Mouse (Mus musculus) erythroblast, embryonic 14.5 days (primary cell): ENCODE measurements around the gene Lnpep. TPM values are rescaled to one million over a fixed set of nuclear protein-coding genes. Genes with fewer than 3 reads are reported as not detected.

Experiments used
- H3K27me3 ChIP-seq: 2 replicates; pipeline ENCODE4 v1.6.1; 2012; ENCODE audit warnings: inconsistent platforms; ENCODE audit not compliant: control insufficient read depth
- H3K36me3 ChIP-seq: 2 replicates; pipeline ENCODE4 v1.6.1; 2012; ENCODE audit warnings: mild to moderate bottlenecking, inconsistent platforms; ENCODE audit not compliant: control insufficient read depth
- H3K4me1 ChIP-seq: 2 replicates; pipeline ENCODE4 v1.6.1; 2012; ENCODE audit warnings: inconsistent platforms; ENCODE audit not compliant: control insufficient read depth
- H3K4me3 ChIP-seq: replicated peaks from 2 replicates; pipeline ENCODE3; 2012; ENCODE audit warnings: moderate library complexity, mild to moderate bottlenecking, inconsistent platforms
- H3K9me3 ChIP-seq: 2 replicates; pipeline ENCODE4 v1.6.1; 2012; ENCODE audit warnings: low read length, inconsistent platforms, mixed read lengths; ENCODE audit not compliant: control insufficient read depth
- GATA1 ChIP-seq: IDR thresholded peaks from 2 replicates; pipeline ENCODE4 v1.6.1; 2012; ENCODE audit warnings: low read length, inconsistent platforms, mixed read lengths
- TAL1 ChIP-seq: IDR thresholded peaks from 3 replicates; pipeline ENCODE4 v1.6.1; 2012; ENCODE audit warnings: low read length, inconsistent platforms, mixed read lengths
- polyA plus RNA-seq: library from polyadenylated mRNA; stranded (reverse); fragments of >175 nt; gene quantifications from 2 replicates; pipeline ENCODE4 v1.2.3, GENCODE M21; 2012

Lnpep gene
- polyA plus RNA-seq, 1 experiment: 0.07 TPM

- TF ChIP-seq GATA1 (no peak), TAL1 (no peak)
- H3K4me1 ChIP-seq: peaks cover 42% of the 10 kb centered on the region
- H3K4me3 ChIP-seq: no peak overlapping the region
- no peaks in the 10 kb centered on the region for H3K36me3 ChIP-seq
- H3K27me3 ChIP-seq: no peaks in the 10 kb centered on the region
- no peaks in the 10 kb centered on the region for H3K9me3 ChIP-seq
Measured at GRCm38 (mm10) chr17:17627558-17627957, 2.7 kb upstream of the Lnpep start.

DNA sequence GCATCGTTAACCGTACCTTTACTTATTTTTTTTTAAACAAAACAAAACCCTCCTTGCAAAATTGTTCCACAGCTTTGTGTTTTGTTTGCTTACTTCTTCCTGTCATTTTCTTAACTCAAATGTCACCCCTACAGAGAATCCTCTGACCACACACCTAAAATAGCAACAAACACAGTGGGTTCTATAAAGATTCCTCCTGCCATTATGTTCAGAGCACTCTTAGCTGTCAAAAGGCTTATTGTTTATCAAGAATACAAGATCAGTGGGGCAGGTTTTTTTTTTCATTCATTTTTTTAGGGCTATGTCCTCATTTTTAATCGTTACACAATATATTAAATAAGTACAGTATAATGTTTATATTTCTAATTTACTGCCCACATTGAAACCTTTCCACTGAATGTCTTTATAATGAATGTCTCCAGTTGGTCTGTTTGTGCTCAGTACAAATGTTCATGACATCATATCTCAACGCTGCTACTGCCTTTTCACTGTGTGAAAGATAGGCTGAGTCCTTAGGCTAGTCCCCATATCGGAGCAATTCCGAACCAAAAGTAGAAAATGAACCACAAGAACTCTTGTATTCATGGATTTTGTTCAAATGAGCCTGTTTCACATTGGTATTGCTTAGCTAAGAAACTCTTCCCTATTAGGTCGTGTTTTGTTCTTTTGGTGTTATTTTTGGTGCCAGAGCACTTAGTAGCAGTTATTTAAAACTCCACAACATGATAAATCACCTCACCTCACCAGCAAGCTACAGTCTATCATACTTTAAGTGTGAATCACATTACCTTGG lies 1.2 kb upstream of the Lnpep start:
- TF ChIP-seq GATA1 (no peak), TAL1 (no peak)
- peaks cover 46% of the 10 kb centered on the region for H3K4me1 ChIP-seq
- H3K36me3 ChIP-seq: no peaks in the 10 kb centered on the region; the same call in 1 of the 2 replicates
- peak overlapping the region; percentile 96 for H3K4me3 ChIP-seq
- no peaks in the 10 kb centered on the region for H3K27me3 ChIP-seq
- H3K9me3 ChIP-seq: no peaks in the 10 kb centered on the region

DNA sequence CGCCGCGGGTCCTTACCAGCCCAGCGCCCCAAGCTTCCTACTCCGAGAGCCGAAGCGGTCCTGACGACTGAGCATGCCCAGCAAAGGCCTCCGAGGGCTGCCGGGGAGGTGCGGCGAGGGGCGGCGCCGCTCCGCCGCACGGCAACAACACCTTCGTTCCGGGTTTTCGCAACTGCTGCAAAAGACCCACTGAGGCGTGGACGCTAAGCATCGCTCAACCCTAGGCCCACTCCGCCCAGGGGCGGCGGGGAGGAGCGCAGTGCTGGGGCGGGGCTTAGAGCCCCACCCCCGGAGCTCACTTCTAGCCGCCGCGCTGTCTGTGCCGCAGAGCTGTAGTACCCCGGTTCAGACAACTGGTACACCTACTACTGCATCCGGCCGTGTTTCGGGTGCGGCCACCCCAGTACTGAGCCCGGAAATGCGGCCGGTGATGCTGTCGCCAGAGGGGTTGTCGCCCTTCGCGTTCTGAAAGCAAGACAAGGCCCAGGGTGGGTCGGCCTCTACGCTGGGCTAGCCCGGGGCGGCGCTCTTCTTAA lies 361 bp downstream of the Lnpep start:
- Histone ChIP-seq H3K4me1 (peaks cover 48% of the 10 kb centered on the region), H3K9me3 (no peaks in the 10 kb centered on the region), H3K36me3 (no peaks in the 10 kb centered on the region; the same call in 1 of the 2 replicates), H3K4me3 (peak overlapping the region; percentile 96), H3K27me3 (no peaks in the 10 kb centered on the region)
- TF ChIP-seq GATA1: no peak
- TF ChIP-seq TAL1: no peak

DNA sequence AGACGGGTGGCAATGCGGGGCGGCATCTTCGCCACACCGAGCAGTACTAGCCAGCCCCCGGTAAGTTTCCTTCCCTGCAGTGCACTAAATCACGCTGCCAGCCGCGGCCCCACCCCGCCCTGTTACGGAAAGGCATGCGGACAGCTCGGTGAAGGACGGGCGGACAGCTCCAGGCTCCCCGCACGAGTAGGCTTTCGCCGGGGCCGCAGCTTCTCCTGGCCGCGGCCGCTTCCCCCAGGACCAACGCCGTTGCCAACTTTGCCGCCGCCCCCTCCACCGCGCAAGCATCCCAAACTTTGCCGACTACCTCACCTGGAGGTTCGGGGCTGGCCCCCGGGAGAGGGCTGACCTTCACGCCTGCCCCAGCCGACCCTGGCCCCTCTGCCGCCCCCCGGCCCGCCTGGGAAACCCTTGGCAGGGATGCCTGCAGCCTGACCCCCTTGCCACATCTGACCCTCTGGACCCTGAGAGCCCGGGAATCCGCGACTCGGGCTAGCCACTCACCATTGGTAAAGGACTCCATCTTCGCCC lies 895 bp downstream of the Lnpep start:
- H3K36me3 ChIP-seq: no peaks in the 10 kb centered on the region; the same call in 1 of the 2 replicates
- H3K9me3 ChIP-seq: no peaks in the 10 kb centered on the region
- H3K4me3 ChIP-seq: peak overlapping the region; percentile 96
- H3K27me3 ChIP-seq: no peaks in the 10 kb centered on the region
- no peak for TF ChIP-seq TAL1
- no peak for TF ChIP-seq GATA1
- H3K4me1 ChIP-seq: peaks cover 51% of the 10 kb centered on the region

DNA sequence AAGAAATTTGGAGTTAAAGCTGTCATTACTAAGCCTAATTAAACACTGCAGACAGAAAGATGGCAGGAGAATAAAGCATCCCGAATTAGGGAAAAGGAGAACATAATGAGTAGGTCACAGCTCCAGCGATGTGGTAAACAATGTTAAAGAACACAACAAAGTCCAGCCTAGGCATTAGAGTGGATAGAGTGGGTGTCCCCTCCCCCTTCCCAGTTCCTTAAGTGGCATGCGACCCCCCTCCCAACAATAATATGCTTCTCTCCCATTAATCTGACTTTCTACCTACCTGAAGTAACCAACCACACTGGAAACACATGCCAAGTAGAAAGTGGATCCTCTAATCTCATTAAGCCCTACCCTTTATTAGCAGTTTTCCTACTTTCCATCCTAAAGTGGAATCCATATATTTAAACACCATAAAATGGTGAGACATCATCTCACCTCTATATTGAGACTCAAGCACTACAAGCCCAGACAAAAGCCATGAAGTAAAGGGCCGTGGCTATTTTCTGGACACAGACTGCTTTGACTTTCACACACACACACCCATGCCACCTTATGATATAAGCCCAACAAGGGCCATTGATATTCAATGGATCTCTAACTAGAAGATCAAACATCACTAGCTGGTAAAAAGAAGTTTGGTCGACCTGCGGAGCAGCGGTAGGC lies 1.5 kb downstream of the Lnpep start:
- H3K27me3 ChIP-seq: no peaks in the 10 kb centered on the region
- H3K4me3 ChIP-seq: peak overlapping the region; percentile 96
- H3K4me1 ChIP-seq: peaks cover 55% of the 10 kb centered on the region
- no peak for TF ChIP-seq TAL1
- no peak for TF ChIP-seq GATA1
- no peaks in the 10 kb centered on the region; the same call in 1 of the 2 replicates for H3K36me3 ChIP-seq
- H3K9me3 ChIP-seq: no peaks in the 10 kb centered on the region

DNA sequence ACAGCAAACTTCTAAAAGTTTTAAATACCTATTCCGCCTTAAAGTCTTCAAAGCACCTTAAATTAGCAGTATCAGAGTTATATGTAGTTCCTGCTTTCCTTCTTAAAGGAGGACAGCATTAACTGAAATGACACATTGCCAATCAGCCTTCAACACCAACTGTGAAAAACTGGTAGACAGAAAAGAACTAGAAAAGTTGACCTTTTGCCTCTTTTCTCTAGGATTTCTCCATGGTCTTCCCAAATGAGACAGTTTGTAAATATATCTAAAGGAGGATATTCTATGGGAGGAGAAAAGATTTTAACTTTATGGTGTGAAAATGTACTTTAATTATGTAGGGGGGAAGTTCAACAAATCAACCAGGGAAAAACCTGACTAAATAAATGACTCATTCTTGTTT lies 2.3 kb downstream of the Lnpep start:
- no peaks in the 10 kb centered on the region for H3K27me3 ChIP-seq
- peaks cover 56% of the 10 kb centered on the region for H3K4me1 ChIP-seq
- no peak for TF ChIP-seq TAL1
- no peak for TF ChIP-seq GATA1
- no peak overlapping the region for H3K4me3 ChIP-seq
- H3K36me3 ChIP-seq: no peaks in the 10 kb centered on the region; the same call in 1 of the 2 replicates
- no peaks in the 10 kb centered on the region for H3K9me3 ChIP-seq

DNA sequence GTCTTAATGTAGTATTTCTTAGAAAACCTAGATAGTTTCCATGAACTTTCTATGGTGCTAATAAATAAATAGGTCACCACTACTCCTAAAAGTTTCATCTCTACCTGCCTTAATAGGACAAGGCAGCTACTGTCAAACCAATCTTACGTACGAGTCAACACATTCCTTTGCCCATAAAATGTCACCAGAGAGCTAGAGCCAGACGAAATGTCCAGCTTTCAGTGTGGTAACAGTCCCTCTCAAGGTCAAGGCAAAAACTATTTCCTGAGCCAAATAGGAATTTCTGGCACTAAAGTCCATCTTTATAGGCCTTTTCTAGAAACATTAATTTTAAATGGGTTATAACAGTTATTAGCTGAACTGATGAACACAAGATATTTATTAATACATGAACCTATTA lies 3.3 kb downstream of the Lnpep start:
- TF ChIP-seq TAL1 (no peak), GATA1 (no peak)
- no peaks in the 10 kb centered on the region for H3K9me3 ChIP-seq
- no peaks in the 10 kb centered on the region for H3K27me3 ChIP-seq
- no peaks in the 10 kb centered on the region; the same call in 1 of the 2 replicates for H3K36me3 ChIP-seq
- no peak overlapping the region for H3K4me3 ChIP-seq
- H3K4me1 ChIP-seq: peaks cover 56% of the 10 kb centered on the region

DNA sequence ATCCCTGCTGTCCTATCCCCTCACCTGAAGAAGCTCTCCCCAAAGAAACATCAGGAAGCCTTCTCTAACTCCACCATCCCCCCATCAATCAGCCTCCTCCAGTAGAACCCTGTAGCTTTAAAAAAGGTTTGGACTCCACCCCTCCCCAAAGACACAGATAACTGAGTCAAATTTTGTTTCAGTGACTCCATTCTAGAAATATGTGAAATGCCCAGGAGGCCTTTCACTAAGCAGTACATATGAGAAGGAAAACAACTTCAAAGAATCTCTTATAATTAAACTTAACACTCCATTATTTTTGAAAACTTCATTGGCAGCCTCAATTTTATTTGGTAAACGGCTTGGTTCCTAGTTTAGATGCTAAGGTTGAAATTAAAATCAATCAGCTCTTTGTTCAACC lies 6.4 kb downstream of the Lnpep start:
- H3K9me3 ChIP-seq: no peaks in the 10 kb centered on the region
- H3K27me3 ChIP-seq: no peaks in the 10 kb centered on the region
- H3K4me1 ChIP-seq: peaks cover 35% of the 10 kb centered on the region
- H3K36me3 ChIP-seq: peaks cover 2% of the 10 kb centered on the region
- H3K4me3 ChIP-seq: no peak overlapping the region
- TF ChIP-seq GATA1 (no peak), TAL1 (no peak)
